Mouse (Mus musculus) embryo, embryonic 9.5 days (tissue): ENCODE measurements around the gene Sytl1.
A peak's percentile ranks its signal among the peaks of the same experiment; 100 is the strongest.

ENCODE experiments used
- DNase-seq: peaks from one replicate; pipeline ENCODE4 v3.0.0-alpha.2; 2017; ENCODE audit errors: extremely low spot score

Sytl1 gene

DNA sequence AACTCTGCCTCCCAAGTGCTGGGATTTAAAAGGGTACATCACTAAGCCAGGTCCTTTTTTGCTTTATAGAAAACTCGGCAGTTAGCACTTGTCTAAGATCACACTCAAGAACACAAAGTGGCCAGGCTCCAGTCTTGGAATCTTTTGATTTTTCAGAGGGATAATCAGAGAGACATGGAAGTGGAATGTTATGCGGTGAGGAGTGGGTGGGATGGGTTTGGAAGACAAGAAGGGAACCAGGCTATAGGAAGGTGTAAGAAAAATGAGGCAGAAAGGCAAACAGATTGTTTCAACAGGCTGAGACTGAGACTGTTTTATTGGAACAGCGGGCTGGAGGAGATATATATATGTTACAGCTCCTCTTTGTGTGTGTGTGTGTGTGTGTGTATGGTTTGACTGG lies 15.6 kb upstream of the Sytl1 start:
- no peak for DNase-seq

DNA sequence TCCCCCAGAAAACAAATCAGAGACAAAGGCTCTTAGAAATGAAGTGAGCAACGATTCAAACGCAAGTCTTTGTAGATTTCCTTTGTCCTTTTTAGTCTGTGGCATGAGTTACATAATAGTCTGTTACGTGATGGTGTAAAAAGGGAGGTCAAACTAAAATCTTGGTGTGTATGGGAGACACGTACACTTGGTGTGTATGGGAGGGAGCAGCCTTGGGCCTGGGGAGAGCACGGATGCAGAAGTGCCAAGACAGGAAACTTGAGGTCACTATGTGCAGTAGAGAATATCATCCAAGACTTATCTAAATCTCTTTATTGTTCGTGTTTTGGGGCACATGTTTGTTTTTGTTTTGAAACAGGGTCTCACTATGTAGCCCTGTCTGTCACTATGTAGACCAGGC lies 15.2 kb upstream of the Sytl1 start:
- no peak for DNase-seq

DNA sequence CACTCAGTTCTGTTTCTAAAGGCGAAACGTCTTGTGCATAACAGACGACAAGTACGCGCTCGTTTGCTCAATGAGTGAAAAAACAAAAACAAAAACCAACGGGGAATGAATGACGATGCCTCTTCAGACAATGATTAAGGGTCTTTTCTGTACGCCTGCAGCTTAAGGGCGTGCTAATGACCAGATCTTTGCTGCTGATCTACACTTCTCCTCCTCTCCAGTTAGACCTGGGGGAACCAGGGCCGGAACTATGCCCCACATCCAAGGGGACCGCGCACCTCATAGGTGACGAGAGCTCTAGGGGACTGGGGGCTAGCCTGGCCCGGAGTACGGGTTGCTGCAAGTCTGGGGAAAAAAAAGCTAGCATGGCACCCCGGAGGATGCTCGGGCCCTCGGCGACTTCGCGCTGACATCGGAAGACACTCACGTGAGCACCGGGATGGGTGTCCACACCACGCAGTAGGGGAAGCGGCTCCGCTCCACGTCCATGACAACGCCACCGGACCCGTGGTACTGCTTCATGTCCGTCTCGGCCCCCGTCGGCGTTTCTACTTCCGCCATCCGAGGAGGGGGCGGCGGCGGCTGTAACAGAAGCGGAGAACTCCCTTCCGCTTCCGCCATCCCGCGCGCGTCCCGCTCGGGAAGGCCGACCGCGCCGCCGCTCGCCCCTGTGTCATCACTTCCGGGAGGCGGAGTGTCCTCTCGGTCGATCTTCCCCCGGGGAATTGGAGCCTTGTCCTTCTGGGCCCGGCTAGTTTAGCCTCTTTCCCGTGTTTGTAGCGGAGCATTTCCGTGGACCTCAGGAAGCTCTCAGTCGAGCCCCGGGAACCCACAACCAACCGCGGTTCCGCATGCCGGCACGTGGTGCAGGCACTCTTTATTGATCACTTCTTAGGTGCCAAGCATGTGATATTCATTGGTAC lies 14.5 kb upstream of the Sytl1 start, which contains the start of gene Tmem222:
TSS of gene Tmem222 (minus strand) at position 689 of the 923 bp plus-strand sequence.
- DNase-seq, result peak; percentile 97

DNA sequence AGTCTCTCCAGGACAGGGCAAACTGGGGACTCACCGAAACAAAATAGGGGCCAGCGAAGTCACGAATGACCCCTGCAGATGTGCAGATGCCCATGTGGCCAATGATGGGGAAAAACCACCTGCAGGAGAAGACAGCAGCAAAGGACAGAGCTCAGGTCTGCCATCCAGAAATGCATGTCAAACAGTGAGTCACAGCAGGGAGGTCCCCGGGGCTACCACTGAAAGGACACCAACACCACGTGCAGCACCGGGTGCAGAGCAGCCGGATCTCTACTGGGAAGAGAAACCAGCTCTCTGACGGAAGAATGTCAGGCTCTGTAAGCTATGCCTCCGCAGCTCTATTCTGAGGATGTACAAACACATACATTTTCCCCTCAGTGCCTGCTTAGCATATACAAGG lies 8.0 kb upstream of the Sytl1 start:
- no peak for DNase-seq

DNA sequence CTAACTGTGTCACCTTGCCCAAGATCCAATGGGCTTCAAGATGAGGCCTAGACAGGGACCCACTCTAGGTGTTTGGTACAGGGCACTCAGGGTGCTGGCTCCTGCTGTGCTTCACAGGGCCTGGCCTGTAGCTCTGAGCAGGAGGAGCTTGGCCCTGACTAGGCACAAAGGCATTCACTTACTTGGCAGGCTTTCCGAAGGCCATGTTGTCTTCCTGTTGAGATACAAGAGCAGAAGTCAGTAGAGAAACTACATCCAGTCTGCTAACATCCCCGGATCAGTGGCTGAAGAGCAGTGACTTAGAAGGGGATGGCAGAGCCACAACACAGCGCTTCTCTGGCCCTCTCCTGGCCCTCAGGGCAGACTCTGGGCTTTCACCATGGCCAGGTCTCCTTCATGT lies 6.7 kb upstream of the Sytl1 start:
- no peak for DNase-seq

DNA sequence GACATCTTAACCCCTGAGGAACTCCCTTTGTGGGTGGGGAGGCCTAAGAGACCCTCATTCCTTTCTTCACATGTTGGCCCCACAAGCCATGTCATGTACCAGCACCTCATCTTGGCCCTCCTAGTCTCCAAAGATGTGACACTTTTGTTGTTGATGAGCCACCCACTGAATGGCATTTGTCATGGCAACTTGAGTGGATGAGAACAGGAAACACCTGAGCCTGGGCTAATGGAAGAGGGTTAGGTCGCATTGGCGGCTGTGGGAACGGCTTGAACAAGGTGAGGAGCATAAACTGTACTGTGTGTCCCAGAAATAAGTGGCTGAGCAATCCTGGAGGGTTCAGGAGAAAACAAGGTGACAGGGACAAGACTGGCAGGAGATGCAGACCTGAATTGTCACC lies 6.0 kb upstream of the Sytl1 start:
- no peak for DNase-seq

DNA sequence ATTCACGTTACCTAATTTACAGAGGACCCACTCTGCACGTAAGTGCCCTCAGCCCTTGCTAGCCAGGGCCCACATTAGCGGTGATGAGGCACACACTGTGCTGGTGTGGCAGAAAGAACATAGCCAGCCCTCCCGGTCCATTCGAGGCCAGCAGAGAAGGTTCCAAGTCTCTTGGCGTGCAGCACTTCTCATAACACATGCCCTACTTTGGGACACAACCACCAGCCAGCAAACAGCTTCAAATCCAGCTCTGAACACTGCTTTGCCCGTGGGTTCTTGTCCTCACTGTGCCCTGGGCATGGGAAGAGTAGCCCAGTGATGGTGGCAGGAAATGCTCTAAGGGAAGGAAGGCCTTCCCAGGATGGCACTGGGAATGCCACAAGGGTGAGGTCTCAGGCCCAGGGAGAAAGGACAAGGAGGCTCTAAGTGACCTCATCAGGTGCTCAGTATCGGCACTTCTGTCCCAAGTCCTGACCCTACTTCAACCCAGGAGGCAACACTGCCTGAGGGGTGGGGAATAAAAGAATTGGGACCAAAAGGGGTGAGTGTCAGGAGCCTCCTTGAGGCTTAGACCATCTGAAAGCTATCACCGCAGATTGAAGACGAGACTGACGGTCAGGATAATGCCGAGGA lies 3.5 kb upstream of the Sytl1 start:
- DNase-seq, result no peak

DNA sequence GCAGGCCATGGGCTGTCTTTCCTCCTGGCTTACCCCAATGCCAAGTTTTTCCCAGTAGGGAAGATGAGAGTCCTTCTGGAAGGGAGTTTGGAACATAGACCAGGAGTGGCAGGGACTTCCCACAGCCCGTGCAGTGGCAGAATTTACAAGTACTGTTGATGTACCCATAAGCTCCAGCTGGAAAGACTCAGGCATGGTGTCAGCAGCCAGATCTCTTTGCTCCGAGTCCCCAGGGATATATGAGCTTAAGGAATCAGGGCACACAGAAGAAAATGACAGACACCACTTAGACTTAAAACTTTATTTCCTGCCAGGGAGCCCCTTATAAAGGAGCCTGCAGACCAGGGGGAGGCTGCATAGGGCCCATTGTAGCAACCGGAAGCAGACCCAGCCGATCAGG lies 2.8 kb upstream of the Sytl1 start:
- DNase-seq, result no peak

DNA sequence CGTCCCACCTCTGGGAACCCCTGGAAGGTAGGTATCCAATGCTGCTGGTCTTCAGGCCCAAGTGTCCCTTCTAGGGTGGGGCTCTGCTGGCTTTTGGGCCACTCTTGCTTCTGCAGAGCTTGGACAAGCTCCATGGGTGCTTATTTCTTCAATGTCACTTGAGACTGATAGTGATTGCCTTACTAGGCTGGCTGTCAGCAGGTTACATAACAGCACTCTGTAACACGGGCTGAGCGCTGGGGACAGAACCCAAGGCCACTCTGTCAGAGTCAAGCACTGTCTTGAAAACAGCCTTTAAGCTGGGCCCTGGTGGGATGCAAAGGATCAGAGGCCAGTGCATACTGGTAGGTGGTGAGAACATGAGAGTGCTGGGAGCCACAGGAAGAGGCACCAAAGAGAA lies 2.4 kb upstream of the Sytl1 start:
- no peak for DNase-seq

DNA sequence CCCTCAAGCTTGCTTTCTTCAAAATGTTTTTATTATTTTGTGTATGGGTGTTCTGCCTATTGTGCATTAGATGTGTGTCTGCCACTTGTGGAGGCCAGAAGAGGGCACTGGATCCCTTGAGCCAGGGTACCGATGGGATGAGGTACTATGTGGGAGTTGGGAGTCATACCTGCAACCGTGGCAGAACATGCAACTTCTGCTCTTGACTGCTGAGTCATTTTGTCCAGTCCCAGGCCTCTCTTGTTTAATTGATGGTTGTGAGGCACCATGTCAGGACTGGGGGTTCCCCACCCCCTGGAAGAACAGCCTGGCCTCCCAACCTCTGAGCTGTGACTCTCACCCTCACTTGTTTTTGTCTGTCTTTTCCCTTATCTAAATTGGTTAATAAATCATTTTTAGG lies 1.6 kb upstream of the Sytl1 start:
- DNase-seq, result no peak

DNA sequence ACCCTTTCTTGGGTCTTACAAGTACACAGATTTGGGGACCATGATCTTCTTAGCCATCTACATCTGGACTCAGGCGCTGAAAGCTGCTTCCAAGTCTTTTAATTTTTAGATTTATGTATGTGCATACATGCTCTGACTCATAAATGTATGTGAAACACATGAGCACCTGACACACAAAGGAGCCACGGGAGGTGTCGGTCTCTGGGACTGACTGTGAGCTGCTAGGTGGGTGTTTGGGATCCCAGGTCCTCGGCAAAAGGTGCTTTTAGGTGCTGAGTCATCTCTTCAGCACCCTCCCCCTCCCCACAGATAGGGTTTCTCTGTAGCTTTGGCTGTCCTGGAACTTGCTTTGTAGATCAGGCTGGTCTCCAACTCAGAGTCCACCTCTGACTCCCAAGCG lies 843 bp upstream of the Sytl1 start:
- DNase-seq, result no peak

DNA sequence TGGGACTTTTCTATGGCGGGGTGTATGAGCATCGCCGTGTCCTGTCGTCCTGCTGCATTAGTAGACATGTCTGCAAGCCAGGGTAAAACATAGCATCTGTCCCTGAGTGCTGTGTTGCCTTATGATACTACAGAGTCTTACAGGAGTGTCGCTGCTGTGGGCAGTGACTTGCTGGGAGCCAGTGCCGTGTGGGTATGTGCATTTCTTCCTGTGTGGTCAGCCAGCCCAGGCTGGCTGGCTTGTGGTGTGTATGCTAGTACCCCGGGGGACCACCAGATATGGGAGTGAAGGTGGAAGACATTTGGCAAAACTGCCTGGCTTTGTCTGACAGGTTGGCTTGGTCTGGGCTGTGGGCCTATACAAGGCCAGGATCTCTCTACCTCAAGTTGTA lies 543 bp downstream of the Sytl1 start:
- DNase-seq, result no peak

DNA sequence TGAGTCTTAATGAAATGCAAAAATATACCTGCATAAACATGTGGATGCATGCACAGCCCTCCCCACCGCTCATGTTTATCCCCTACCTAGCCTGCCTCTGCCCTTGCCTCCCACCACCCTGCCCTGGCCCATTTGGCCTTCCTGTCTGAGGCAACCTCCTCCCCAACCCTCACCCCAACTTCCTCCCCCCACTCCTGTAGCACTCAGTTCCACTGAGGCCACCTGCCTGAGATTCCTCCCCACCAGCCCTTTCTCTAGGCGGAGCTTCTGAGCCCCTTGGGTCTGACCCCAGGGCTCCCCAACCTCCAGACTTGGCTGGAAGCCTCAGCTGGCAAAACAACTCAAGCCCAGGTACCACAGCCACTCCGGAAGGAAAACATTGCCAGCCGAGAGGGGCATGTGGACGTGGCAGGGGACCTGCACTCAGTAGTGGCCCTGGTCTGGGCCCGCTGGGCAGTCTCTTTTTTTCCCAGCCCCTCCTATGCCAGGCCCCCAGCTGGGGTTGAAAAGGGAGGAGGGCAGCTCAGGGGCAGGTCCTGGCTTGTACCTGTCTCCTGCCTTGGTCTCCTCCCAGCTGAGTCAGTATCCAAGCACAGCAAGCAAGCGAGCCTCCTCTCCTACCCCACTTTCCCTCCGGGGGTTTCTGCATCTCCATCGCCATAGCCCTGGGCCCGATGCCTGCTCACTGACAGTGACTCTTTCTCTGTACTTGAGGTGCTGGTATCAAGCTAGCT lies 1.1 kb downstream of the Sytl1 start:
- no peak for DNase-seq

DNA sequence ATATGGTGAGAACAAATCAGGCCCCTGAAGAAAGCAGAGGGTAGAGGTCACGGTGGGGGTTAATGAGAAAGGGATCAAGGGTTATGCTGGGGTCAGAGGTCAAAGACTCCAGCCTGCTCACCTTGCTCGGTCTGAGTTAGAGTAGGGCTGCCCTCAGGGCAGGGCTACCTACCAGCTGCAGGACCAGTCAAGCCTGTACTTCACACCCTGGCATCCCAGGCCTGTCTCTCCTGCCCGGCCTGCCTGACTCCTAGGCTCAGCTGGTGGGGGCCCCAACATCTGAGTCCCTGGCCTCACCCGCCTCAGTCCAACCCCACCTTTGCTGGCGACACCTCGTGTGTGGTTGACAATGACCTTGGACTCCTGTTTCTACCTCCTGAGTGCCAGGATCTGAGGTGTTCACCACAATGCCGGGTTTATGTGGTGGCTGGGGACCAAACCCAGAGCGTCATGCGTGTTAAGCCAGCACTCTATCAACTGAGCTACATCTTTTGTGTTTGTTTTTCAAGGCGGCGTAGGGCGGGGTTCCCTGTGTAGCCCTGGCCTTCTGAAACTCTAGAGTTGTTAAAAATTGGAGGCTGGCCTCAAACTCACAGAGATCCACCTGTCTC lies 5.0 kb downstream of the Sytl1 start:
- no peak for DNase-seq

DNA sequence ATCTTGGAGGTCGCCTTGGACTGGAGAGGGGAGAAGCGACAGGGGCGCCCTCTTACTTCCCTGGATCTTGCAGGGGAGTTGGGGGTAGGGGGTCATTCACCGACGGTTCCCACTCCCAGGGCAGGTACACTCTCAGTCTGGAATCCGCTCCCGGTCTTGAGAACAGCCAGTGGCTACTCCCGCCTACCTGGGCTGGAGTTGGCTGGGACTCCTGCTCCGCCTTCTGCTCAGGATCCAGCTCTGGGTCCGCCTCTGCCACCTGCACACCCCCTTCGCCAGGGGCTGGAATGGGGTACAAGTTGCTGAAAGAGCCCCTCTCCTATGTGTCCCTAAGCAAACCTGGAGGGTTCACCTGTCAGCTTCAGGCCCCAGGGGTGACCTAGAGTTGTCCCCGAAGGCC lies 5.7 kb downstream of the Sytl1 start:
- DNase-seq, result no peak

DNA sequence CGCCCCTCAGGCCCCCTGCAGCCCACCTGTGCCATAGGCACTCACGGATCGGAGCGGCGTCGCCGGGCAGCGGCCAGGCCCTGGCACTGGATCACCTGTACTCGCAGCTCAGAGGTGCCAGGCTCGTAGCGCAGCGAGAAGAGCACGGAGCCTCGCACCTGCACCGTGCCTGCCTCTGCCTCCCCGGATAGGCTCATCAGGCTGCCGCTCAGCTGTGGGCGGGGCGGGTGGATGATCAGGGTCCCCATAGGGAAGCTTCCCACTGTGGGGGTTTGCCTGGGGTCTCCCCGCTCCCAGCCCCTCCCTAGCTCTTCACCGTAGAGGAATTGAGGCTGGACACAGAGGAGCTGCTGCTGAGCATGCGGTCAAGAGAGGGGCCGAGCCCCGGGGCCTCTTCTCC lies 6.1 kb downstream of the Sytl1 start:
- no peak for DNase-seq

DNA sequence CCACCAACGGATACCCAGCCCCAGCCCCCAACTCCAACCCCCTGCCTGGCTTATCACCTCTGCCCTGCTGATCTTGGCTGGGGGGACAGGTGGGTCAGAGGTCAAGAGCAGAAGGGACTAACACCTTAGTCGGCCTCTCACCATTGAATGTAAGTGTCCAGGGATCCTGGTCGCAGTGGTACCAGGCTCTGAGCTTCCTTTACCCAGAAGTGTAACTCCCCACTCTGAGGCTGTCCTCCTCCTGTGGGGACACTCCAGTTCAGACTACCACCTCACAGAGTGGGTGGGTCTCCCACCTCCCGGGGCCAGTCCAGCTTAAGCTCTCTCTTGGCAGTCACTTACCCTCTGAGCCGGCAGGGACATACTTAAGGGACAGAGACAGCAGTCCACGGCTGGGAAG lies 7.5 kb downstream of the Sytl1 start:
- DNase-seq, result no peak

DNA sequence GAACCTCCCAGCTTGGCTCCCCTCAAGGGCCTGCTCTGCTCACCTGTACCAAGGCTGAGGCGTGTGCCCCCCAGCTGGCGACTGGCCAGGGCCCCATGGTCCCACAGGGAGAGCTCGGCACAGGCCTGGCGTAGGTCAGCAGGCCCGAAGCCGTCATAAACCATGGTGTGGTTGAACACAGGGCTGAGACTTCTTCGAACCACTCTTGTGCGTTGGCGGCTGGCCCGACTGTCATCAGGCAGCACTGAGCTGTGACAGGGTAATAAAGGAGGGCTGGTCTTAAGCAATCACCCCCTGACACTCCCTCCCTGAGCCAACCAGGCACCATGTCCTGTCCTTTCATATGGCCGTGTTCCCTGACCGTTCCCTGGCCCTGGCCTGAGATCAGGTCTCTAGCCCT lies 9.5 kb downstream of the Sytl1 start:
- no peak for DNase-seq

DNA sequence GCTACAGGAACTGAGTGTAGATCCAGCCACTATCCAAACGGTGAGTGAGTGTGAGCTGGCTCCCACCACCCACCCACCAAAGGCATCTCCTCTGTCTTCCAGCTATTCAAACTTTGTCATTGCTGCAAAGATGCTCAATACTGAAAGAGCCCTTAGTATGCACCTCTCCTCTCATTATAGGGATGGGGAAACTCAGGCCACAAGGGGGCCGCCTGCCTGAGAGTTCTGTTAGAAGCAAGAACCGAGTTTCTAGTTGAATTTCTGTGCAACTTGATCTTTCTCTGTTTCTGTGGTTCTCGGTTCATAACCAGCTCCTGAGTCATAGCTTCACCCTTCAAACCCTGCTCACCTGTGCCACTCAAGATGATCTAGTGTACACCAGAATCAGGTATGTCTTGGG lies 10.8 kb downstream of the Sytl1 start:
- DNase-seq, result no peak

DNA sequence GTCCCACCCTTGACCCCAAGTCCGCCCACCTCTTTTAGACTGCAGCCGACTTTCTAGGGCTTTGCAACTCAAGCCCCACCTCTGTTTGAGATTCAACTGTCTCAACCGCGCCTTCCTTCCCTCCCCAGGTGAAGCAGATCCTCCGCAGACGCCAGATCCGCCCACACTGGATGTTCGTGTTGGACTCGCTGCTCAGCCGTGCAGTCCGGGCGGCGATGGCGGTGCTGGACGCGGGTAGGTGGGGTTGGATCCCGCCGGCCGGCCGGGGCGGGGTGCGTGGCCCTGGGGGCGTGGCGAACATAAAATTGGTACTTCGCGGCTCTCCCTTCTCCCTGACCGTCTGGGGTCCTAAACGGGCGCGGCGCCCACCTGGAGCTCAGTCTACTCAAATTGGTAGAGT lies 11.7 kb downstream of the Sytl1 start:
- DNase-seq, result no peak

DNA sequence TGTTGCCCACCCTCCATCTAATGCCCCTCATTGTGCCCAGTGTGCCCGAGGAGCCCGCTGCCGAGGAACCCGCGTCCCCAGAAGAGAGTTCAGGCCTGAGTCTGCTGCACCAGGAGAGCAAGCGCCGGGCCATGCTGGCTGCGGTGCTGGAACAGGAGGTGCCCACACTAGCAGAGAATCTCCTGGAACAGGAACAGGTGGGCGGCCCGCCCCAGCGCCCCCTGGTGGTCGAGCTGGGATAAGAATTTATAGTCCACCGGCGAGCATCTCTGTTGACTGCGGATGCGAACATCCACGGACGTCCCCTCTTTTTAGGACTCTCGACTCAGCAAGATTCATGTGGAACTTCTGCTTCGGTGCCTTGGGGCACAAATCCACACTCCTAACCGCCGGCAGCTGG lies 12.3 kb downstream of the Sytl1 start:
- DNase-seq, result peak; percentile 83

DNA sequence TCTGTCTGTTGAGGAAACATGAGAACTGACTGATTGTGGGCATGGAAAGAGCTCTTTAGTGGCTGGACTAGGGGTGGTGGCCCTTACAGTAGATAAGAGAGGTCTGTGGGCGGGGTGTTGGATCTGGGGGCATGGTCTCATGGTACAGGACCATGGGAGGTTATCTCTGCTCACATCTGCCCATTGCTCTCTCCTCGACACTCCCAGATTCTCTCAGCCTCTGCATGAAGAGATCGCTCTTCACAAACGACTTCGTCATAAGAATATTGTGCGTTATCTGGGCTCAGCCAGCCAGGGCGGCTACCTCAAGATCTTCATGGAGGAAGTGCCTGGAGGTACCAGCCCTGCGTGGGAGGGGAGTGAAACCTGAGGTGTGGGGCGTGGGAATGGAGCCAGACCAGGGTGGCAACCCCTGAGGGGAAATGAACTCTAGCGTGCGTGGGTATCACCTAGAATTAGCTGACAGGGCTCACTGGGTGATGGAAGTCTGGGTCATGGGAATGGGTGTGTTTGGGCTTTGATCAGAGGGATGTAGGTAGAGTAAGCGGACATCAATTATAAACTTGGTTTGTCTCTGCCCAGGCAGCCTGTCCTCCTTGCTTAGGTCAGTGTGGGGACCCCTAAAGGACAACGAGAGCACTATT lies 15.0 kb downstream of the Sytl1 start:
- no peak for DNase-seq
